Mouse (Mus musculus): ENCODE data around the gene Preb.
A peak's percentile ranks its signal among the peaks of the same experiment; 100 is the strongest.

Gene Preb

DNA sequence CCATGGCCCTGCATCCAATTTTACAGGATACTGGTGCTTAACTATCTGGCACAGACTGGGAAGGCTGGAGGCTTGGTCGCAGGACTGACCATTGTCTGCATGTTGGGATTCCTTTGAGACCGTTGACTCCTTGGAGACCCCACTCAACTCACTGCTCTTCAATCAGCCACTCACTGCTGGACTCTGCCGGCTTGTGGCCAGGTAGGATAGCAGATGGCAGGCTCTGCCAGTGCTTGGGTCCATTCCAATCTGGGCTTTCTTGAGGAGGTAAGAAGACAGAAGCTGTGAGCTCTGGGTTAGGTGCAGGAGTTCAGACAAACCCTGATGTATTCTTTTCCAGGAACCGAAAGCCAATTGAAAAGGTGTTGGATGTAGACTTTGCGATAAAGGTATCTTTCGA is 6.1 kb downstream of the Preb start:
- no peak for DNase-seq

DNA sequence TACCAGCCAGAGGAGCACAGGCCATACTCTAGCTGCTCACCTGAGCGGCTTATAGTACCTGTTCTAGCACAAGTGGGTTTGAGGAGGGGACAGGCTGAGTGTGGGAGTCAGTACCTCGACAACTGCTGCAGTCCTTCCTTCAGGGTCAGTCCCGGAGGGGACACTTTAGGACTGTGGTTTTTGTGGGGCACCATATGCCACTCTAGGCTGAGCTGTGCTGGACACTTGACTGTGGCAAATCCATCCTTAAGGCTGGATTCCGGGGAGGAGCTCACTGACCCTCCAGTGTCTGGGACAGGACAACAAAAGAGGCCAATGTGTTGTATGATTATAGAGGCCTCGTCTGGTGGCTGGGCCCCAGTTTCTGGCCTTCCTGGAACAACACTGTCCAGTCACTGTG is 7.6 kb downstream of the Preb start:
- DNase-seq = no peak

GRCm38 (mm10) chr5:30951706-30952105 is 8.5 kb downstream of the Preb start:
- DNase-seq = no peak

GRCm38 (mm10) chr5:30950922-30951321 is 9.2 kb downstream of the Preb start:
- DNase-seq = no peak

DNA sequence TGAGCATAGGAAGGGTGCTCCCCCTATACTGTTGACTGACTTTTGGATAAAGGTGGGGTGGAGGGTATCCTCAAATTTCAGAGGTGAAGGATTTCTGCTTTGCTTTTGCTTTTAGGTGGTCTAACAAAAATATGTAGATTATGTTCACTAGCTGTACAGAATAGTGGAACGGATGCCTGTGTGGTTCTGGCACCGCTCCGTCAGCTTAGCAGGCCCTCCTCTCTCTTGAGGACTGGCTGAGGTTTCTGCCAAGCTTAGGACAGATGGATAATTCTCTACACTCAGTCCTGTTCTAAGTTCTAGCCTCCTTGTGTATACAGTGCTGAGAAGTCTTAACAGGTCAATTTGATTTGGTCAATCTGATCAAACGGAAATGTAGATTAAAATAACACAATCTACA is 9.7 kb downstream of the Preb start:
- no peak for DNase-seq

DNA sequence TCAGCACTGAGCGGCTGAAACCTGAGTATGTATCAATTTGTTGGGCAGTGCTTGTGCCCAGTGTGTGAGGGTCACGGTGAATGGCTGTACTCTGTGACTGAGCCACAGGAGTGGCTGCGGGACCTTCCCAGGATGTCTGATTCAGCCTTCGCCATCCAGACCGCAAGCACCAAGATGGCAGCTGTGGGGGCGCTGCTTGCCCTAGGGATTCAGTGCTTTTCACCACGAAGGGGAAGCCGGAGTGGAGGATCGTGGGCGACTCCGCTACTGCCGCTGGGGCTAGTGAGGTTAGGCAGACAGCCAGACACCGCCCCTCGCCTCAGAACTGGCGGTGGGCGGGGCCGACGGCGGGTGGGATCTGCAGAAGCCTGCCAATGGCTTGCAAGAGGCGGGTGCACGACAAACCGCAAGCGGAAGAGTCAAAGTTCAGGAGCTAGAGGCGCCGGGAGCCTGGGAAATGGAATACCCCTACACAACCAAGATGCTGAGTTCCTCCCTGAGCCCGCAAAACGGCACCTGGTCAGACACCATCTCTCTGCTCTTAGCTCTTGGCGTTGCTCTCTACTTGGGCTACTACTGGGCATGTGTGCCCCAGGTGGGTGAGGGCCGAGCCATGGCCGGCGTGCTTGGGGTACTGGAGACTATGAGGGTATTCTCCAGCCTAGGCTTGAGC is 10.4 kb downstream of the Preb start:
- peak; percentile 93 for DNase-seq

GRCm38 (mm10) chr5:30948620-30949019 is 11.5 kb downstream of the Preb start:
- DNase-seq = no peak

GRCm38 (mm10) chr5:30944956-30945781 is 15.0 kb downstream of the Preb start, which contains the start of gene Cgref1:
Cgref1 (minus strand) TSS chr5:30945591.
- DNase-seq = peak; percentile 77

GRCm38 (mm10) chr5:30944344-30944743 is 15.8 kb downstream of the Preb start:
- DNase-seq = no peak

- no peak for DNase-seq
Observed at GRCm38 (mm10) chr5:30943004-30943403, 17.2 kb downstream of the Preb start.

GRCm38 (mm10) chr5:30934725-30935461 is 25.3 kb downstream of the Preb start:
- DNase-seq = no peak

DNA sequence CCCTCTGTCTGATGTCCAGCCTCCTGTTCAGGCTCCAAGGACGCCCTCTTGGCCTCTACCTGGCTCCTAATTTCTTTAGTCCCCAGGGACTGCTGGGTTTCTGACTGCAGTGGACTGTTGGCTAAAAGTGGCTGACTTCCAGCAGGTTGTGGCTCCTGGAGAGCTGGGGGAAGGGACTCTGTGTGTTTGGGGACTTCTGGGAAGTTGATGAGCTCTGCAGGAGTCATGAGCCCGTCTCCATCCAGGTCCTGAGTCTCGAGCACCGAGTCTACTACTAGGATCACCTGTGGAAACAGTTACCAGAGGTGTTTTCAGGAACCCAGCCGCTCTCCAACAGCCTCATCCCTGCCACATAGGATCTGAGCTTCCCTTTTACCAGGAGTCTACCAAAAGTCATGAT is 26.5 kb downstream of the Preb start:
- no peak for DNase-seq

GRCm38 (mm10) chr5:30931378-30931777 is 28.8 kb downstream of the Preb start:
- no peak for DNase-seq

DNA sequence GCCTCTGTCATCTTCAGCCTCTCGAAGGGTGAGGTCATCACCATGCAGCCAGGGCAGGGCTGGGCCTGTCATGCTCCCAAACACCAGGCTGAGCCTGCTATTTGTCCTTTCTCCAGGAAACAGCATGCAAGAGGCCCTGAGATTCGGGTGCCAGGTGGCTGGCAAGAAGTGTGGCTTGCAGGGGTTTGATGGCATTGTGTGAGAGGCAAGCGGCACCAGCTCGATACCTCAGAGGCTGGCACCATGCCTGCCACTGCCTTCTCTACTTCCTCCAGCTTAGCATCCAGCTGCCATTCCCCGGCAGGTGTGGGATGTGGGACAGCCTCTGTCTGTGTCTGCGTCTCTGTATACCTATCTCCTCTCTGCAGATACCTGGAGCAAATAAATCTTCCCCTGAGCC is 29.3 kb downstream of the Preb start:
- no peak for DNase-seq

DNA sequence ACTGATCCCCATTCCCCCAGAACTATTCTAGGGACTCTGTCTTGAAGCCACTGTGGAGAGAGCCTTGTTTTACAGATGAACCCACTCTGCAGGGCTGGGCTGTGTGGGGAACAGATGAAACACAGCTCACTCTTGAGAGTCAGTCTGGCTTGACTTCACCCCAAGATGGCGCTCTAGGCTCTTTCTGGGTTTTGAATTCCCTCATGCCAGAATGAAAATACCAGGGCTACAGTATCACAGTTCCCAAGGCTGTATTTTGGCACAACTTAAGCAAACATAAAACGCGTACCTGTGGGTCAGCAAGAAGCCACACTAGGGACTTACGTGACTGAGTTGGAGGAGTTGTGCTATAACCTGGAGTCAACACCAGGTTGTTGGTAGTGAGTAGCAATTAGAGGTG is 30.0 kb downstream of the Preb start:
- peak; percentile 84 for DNase-seq

- no peak for DNase-seq
Observed at GRCm38 (mm10) chr5:30927945-30928529, 32.1 kb downstream of the Preb start.

DNA sequence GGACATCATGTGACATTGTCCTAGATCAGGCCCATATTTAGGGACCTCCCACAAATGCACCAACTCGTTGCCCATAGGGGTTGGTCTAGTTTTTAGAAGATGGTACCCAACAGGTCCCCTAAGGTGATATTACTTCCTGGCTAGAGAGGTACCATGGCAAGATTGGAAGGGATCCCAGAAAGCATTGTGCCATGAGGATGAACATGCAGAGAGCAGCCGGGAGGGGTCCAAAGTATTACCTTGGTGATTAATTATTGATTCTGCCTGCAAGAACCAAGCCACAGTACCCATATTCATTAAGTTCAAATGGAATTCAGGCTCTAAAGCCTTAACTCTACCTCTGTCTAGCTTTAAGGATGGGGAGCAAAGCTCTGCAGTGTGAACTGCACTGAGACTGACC is 34.1 kb downstream of the Preb start:
- no peak for DNase-seq

GRCm38 (mm10) chr5:30925217-30925616 is 34.9 kb downstream of the Preb start:
- DNase-seq = no peak

DNA sequence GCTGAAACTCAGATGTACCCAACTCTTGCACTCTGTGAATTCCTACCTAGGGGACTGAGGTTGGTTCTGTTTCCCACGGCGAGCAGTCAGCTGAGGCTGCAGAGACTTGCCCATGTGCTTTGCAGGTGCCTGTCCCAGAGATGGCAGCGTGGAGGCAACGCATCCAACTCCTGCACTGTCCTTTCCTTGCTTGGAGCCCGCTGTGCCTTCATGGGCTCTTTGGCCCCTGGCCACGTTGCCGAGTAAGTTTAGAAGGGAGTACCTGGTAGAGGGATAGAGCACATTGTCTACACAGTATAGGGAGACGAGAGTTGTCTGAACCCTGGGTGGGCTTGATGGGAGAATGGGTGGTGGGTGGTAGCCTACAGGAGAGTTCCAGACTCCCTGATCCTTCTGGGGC is 35.5 kb downstream of the Preb start:
- DNase-seq = no peak

GRCm38 (mm10) chr5:30923119-30923518 is 37.0 kb downstream of the Preb start:
- no peak for DNase-seq

DNA sequence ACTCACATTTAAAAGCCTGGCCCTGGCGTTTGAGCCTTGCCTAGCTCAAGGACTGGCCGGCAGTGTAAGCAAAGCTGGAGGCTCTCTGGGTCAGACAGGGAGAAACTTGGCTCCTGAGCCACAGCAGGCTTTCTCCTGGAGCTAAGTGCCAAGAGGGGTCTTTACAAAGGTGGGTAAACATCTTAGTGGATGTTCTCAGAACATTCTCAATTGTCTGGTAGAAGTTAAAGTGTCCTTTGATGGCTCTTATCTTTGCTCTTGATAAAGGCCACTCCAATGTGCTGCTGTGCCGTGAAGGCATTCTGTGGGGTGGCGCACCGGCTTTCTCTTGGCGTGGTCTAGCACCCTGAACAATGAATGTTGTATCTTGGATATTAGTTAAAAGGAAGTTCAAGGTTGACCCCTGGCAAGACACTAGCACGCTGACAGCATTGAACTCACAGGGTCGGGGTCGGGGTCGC is 37.5 kb downstream of the Preb start:
- no peak for DNase-seq

GRCm38 (mm10) chr5:30921256-30922033 is 38.7 kb downstream of the Preb start, which contains the start of gene Khk:
Khk (plus strand) TSS chr5:30921431.
- DNase-seq = peak; percentile 98

All from right cerebral cortex, postnatal 4 days (tissue).